Mouse (Mus musculus) cerebellum, postnatal 14 days (tissue): ENCODE measurements at regions not wholly inside any gene's neighbourhood (a gene's known extent, or its start where the extent isn't known, plus 50 kb on each side); places are given as distances from the start of the nearest gene placed in this dataset.
"Not testable (repeated sequence)": the region's sequence is repeated elsewhere in the genome, so short reads cannot be mapped to it uniquely, and the experiment has no call there.

Experiments
- DNase-seq, 2 experiments: peaks; one replicate each; pipeline ENCODE4 v3.0.0; 2021; ENCODE audit warnings: mixed read lengths in 2 of 2

- DNase-seq = no peak
These were observed 232.4 kb upstream of the Tusc1 start for GRCm38 (mm10) chr4:93567487-93568259.

GRCm38 (mm10) chr4:93555787-93556760 is 220.8 kb upstream of the Tusc1 start:
- DNase-seq = no peak

- DNase-seq = not testable (repeated sequence)
These were observed 219.9 kb upstream of the Tusc1 start for GRCm38 (mm10) chr4:93555181-93555580.

DNA sequence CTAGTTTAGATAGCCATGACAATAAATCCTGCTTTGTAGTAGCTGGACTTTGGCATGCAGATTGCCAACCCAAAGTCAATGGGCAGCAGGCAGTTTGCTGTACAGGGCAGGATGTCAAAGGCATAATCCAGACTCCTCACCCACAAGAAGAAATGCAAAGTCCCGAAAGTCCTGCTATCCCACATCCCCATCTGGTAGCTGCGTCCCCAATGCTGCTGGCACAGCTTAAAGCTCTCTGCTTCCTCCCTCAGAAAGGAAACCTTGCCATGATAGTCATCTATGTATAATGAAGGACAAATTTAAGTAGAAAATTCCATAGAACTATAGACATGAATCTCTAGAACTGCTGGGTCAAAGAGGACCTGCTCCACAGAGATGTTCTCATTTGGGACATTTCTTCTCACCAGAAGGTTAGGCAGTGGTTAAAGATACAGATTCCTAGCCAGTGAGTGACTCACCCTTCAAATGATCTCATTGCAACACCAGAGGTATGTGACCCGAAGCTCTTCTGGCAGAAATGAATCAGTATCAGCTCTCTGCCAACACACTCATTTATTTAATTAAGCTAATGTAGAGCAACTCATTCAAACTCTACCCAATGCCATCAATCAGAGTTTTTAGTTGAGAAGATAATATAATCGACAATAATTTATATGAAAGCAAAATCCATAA is 217.3 kb upstream of the Tusc1 start:
- DNase-seq = peak in 1 of 2 experiments; percentile 2

DNA sequence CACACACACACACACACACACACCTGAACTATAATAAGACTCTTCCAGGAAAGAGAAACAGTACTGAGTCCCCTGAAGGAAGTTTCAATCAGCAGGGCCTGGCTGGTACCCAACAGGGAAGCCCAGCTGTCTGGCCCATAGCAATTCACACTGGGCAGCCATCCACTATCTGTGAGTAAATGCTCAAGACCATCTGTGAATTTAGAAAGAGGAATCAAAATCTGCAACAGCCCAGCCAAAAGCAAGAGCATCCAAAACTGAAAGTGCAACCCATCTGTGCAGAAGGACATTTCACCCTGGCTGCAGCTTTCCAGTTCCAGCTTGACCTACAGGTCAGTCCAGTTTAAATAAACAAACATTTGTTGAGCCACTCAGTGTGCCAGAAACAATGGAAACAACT is 215.8 kb upstream of the Tusc1 start:
- peak; percentile 92 to 95 for DNase-seq

DNA sequence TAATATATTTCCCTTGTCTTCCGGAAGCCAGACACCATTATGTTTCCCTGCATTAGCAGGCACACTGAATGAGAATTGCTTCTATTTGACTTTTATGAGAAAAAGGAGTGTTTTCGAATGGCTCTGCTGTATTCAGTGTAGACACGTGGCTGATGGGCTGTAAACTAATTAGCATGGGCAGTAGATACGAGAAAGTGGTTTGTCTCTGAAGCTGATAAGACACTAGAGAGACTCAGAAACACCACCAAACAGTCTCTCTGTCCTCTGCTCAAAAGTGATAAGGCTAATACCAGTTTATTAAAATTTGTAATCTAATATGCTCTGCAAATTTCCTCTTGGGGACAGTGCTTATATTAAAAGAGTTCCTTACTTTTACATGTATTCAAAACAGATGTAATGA is 205.3 kb upstream of the Tusc1 start:
- no peak for DNase-seq

- DNase-seq = no peak
These were observed 192.1 kb upstream of the Tusc1 start for GRCm38 (mm10) chr4:93527382-93527781.

GRCm38 (mm10) chr4:93520454-93521100 is 185.3 kb upstream of the Tusc1 start:
- DNase-seq = no peak

GRCm38 (mm10) chr4:93518925-93519324 is 183.6 kb upstream of the Tusc1 start:
- DNase-seq = no peak

DNA sequence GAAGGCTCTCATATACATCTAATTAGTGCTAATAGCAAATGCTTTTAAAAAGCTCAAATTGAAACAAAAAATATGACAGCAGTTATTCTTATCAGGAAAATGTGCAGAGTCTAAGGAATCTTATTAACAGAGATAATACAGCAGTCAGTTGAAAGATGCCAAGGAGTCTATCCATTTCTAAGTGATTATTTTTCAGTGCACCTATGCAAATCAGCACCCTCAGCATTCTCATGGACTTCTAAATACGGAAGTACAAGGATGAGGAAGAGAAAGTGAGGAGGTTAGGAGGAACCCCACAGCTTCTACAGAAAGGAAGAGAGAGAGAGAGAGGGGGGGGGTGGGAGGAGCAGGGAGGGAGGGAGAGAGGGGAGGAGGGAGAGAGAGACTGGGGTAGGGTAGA is 175.5 kb upstream of the Tusc1 start:
- DNase-seq = no peak

GRCm38 (mm10) chr4:93496871-93497270 is 161.6 kb upstream of the Tusc1 start:
- no peak for DNase-seq

DNA sequence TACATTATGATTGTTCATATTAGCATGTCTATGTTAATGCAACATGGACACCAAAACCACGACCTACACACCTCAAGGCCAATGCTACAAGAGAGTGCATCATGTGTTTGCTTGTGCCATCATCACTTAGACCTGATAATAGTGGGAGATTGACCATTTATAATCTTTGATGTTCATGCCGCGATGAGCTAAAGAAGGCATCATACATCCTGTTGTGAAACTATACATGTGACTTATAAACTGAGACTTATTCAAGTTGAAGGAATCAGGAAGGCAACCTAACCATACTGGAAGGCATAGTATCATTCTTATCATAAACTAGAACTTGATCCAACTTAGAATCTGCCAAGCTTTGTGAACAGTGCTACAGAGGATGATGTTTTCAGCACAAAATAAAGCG is 159.0 kb upstream of the Tusc1 start:
- no peak for DNase-seq

GRCm38 (mm10) chr4:93493905-93494304 is 158.6 kb upstream of the Tusc1 start:
- no peak for DNase-seq

DNA sequence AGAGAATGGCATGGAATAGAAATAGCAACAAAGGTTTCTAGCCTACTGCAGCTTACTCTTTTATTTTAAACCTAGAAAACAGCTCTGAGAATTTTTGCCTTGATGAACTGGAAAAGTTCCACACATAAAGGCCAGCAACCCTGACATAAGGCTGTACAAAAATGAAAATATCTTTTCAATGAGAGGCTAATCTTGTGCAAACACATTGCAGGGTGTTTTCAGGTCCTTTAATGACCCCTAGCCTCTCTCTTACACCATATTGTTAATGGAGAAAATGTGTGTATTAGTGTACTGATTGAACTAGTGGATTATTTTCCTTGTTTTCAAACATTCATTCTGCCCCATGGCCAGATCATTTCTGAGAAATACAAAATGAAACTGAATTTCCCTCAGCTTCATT is 158.0 kb upstream of the Tusc1 start:
- no peak for DNase-seq

- DNase-seq = no peak
These were observed 153.3 kb upstream of the Tusc1 start for GRCm38 (mm10) chr4:93488570-93488969.

DNA sequence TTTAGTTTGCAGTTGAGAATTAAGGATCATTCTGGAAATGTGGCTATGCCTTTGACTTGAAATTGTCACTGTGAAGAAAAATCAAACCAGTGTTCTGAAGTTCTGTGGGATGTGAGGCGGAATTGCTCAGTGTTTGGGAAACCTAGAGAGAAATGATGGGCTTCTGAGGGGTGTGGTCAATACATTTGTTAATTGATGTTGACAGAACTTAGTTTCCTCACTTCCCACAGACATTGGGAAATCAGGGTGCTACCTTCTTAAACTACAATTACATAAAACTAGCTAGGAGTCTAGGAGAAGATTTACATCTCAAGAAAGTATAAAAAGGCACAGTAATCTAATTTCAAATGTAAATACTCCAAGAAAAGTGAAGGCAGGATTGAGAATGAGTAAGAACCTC is 151.1 kb upstream of the Tusc1 start:
- no peak for DNase-seq

- DNase-seq = no peak
These were observed 145.9 kb upstream of the Tusc1 start for GRCm38 (mm10) chr4:93481247-93481646.

GRCm38 (mm10) chr4:93477189-93477767 is 142.0 kb upstream of the Tusc1 start:
- DNase-seq = no peak

- DNase-seq = no peak
These were observed 132.7 kb upstream of the Tusc1 start for GRCm38 (mm10) chr4:93467998-93468397.

DNA sequence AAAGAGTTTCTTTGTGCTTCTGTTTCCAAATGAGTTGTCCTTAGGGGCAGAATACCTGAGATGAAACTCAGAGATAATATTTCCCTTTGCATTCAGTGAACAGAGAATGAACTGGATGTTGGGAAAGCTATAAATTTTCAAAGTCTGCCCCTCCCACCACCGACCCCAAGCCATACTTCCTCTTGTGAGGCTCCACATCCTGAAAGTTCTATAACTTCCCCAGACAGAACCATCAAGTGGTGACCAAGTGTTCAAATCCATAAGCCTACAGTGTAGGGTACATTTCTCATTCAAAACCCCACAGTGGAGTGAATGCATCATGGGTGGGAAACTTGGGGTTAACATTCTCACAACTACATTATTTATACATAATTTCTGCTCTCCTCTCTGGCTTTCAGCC is 132.1 kb upstream of the Tusc1 start:
- DNase-seq = no peak

DNA sequence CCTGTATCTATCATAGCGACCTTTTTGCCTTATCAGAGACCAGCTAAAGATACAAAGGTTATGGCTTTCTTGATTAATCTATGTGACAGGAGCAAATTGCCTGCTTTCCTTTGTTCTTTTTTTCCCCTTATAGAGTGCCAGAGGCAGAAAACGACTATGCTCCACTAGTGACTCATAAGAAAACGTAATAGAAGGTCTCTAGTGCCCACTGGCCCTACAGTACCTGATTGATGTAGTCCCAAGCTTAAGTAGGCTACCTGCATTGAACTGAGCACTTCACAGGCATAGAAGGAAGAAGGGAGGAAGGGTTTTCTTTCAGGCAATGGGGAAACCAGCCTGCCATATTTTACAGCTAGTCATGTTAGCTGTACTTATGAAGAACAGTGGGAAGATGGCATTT is 116.0 kb upstream of the Tusc1 start:
- DNase-seq = no peak

DNA sequence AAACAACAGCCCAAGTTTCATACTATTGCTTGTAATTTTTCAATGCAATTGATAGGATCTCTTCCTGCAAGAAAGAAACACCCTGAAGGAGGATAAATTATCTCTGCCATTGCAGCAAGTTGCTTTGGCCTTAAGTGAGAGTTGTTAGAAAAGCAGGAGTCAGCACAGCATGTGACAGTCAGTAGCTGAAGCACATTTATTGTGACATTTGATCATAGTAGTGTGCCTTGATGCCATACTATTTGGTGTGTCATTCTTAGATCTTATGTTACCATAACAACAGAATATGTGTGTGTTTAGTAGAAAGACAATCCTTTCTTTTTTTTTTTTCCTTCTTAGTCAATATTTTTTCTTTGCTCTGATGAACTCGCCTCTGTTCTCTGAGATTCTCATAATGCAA is 115.5 kb upstream of the Tusc1 start:
- no peak for DNase-seq
